Mouse (Mus musculus) hindbrain, postnatal 0 days (tissue): Measurements from ENCODE around the gene Olfr73. TPM values are rescaled to one million over a fixed set of nuclear protein-coding genes. Genes with fewer than 3 reads are reported as not detected.
"Not testable (repeated sequence)": the region's sequence is repeated elsewhere in the genome, so short reads cannot be mapped to it uniquely, and the experiment has no call there.

ENCODE experiments used
- ATAC-seq: fragments of 200-750 bp; cut with Nextera tagmentation; 2 replicates; pipeline ENCODE4 v1.8.0; 2017; ENCODE audit warnings: mild to moderate bottlenecking, moderate TSS enrichment, moderate library complexity
- DNase-seq: peaks from one replicate; pipeline ENCODE4 v3.0.0-alpha.2; 2015; ENCODE audit warnings: low spot score
- H3K27ac ChIP-seq: fragments of 300-500 bp; sonication (generic); 2 replicates; pipeline ENCODE4 v1.5.1; 2014; ENCODE audit warnings: mild to moderate bottlenecking
- H3K27me3 ChIP-seq: fragments of 300-500 bp; sonication (generic); 2 replicates; pipeline ENCODE4 v1.6.1; 2014; ENCODE audit warnings: low read length, mixed read lengths; ENCODE audit not compliant: insufficient read depth
- H3K36me3 ChIP-seq: fragments of 300-500 bp; sonication (generic); 2 replicates; pipeline ENCODE4 v1.6.1; 2014; ENCODE audit warnings: low read length, mixed read lengths; ENCODE audit not compliant: insufficient read depth
- H3K4me1 ChIP-seq: fragments of 300-500 bp; sonication (generic); 2 replicates; pipeline ENCODE4 v1.6.1; 2014; ENCODE audit warnings: antibody characterized with exemption, low read length, mixed read lengths; ENCODE audit not compliant: insufficient read depth
- H3K4me2 ChIP-seq: fragments of 300-500 bp; sonication (generic); 2 replicates; pipeline ENCODE4 v1.6.1; 2014; ENCODE audit warnings: low read depth, mild to moderate bottlenecking, low read length, moderate library complexity, mixed read lengths
- H3K4me3 ChIP-seq: fragments of 300-500 bp; sonication (generic); 2 replicates; pipeline ENCODE4 v1.5.1; 2014; ENCODE audit warnings: low read length
- H3K9ac ChIP-seq: fragments of 300-500 bp; sonication (generic); replicated peaks from 2 replicates; pipeline ENCODE4 v1.6.1; 2014; ENCODE audit warnings: mild to moderate bottlenecking, low read length, moderate library complexity, mixed read lengths
- H3K9me3 ChIP-seq: fragments of 300-500 bp; sonication (generic); 2 replicates; pipeline ENCODE4 v1.6.1; 2016; ENCODE audit warnings: low read length, mixed read lengths
- CTCF ChIP-seq: IDR thresholded peaks from 2 replicates; pipeline ENCODE4 v1.5.1; 2016; ENCODE audit warnings: antibody characterized with exemption, control low read depth, low read depth
- WGBS: fragments of 180-500 bp; shearing (Covaris S2); extraction: QIAGEN DNeasy Blood & Tissue Kit; methylation state at CpG from one replicate; pipeline ENCODE4 v1.1.7; 2014; 5-methylcytosine and 5-hydroxymethylcytosine counted together
- polyA plus RNA-seq: library from polyadenylated mRNA; unstranded; fragments of >200 nt; fragmentation: Nextera tagmentation; extraction: Ambion mirVana; gene quantifications from 2 replicates; pipeline ENCODE4 v1.2.1, GENCODE M21; 2015
- total RNA-seq: library from RNA; depleted of rRNA; stranded (reverse); fragments of >200 nt; gene quantifications from 2 replicates; pipeline ENCODE4 v1.2.3, GENCODE M21; 2014; rRNA removed

Olfr73 gene
- total RNA-seq = not detected in 2 replicates
- not detected in 2 replicates for polyA plus RNA-seq

GRCm38 (mm10) chr2:88037599-88037998 is at the start of gene Olfr73:
Gene Olfr73 (minus strand): TSS chr2:88037699.
- DNase-seq = no peak
- H3K4me1 ChIP-seq = no peaks in the 10 kb centered on the region
- H3K4me2 ChIP-seq = no peak within 1 kb of the TSS
- no peak within 1 kb of the TSS for H3K9ac ChIP-seq
- H3K4me3 ChIP-seq = no peak within 1 kb of the TSS
- H3K36me3 ChIP-seq = no peaks in the 10 kb centered on the region
- no peaks in the 10 kb centered on the region for H3K27me3 ChIP-seq
- H3K27ac ChIP-seq = no peak within 1 kb of the TSS
- no peak for TF ChIP-seq CTCF
- no peaks in the 10 kb centered on the region for H3K9me3 ChIP-seq
- no peak for ATAC-seq

DNA sequence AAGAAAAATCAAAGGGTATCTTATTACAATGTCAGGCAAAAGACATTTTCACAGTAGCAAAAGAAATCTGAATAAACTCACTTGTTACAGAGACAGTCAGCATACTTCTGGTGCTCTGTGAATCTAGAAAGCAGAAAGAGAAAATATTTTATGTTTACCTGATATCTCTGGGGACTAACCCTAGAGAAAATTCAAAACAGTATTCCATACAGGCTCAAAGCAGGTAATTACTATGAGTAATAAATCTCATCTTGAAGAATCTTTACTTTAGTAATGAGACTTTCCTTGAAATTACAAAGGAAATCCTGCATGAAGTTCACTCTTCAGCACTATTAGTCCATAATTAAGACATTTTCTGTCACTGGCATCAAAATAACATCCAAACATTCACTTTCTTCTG is 34.2 kb upstream of the Olfr73 start, which contains the start of gene Olfr1163:
Olfr1163 (minus strand) TSS at position 101 of the 400 bp plus-strand sequence.
- Histone ChIP-seq H3K4me2 (no peak within 1 kb of the TSS), H3K27me3 (no peaks in the 10 kb centered on the region), H3K4me3 (no peak within 1 kb of the TSS), H3K9ac (no peak within 1 kb of the TSS), H3K36me3 (no peaks in the 10 kb centered on the region), H3K9me3 (no peaks in the 10 kb centered on the region), H3K4me1 (no peaks in the 10 kb centered on the region), H3K27ac (no peak within 1 kb of the TSS)
- DNase-seq (no peak), ATAC-seq (no peak)
- TF ChIP-seq CTCF = no peak

GRCm38 (mm10) chr2:88063587-88063986 is 26.1 kb upstream of the Olfr73 start:
- H3K4me3 ChIP-seq = no peak overlapping the region
- no peaks in the 10 kb centered on the region for H3K4me1 ChIP-seq
- ATAC-seq (no peak), DNase-seq (no peak)
- no peaks in the 10 kb centered on the region for H3K36me3 ChIP-seq
- no peak overlapping the region for H3K27ac ChIP-seq
- H3K9me3 ChIP-seq = 0 out of 2 replicates have a peak, but pooled peaks cover 2% of the 10 kb centered on the region
- H3K4me2 ChIP-seq = no peak overlapping the region
- TF ChIP-seq CTCF = no peak
- no peak overlapping the region for H3K9ac ChIP-seq
- 87% methylated on average over 2 of the region's 2 CpGs for WGBS
- no peaks in the 10 kb centered on the region for H3K27me3 ChIP-seq

DNA sequence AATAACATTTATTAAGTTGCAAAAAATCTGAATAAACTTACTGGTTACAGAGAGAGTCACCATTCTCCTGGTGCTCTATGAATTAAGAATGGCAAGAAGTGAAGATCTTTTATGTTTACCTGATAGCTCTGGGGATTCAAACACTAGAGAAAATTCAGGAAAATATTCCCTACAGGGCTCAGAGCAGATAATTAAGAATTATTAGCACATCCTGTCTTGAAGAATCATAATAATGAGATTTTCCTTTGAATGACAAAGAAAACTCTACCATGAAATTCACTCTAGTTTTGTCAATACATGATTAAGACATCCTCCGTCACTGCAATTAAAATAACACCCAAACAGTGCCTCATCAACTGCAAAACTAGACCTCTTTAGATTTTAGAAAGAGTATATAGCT is 13.5 kb upstream of the Olfr73 start, which contains the start of gene Olfr1162:
Olfr1162 (minus strand) TSS at position 101 of the 400 bp plus-strand sequence.
- Histone ChIP-seq H3K4me2 (no peak within 1 kb of the TSS), H3K27ac (no peak within 1 kb of the TSS), H3K36me3 (no peaks in the 10 kb centered on the region), H3K9me3 (no peaks in the 10 kb centered on the region), H3K4me3 (no peak within 1 kb of the TSS), H3K4me1 (no peaks in the 10 kb centered on the region), H3K9ac (no peak within 1 kb of the TSS), H3K27me3 (no peaks in the 10 kb centered on the region)
- ATAC-seq = no peak
- 85% methylated on average over 1 of the region's 1 CpGs for WGBS
- DNase-seq = no peak
- no peak for TF ChIP-seq CTCF

DNA sequence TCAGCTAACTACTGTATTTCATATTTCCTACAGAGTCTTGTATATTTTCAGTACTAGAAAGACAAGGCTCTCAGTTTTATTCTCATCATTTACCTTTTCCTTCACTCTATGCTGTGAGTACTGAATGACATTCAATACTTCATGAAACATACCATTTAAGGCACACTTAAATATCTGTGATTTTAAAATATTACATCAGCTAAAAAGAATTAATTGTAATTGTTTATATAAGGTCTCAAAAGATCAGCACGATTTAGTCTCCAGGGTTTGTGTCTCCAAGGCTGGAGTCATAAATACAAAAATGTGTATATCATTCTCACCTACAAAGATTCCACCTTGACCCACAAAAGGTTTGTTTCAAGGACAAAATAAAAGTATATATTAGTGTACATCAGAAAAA is 15.0 kb downstream of the Olfr73 start, which contains the start of gene Olfr1161:
Olfr1161 (plus strand) TSS at position 301 of the 400 bp plus-strand sequence.
- 84% methylated on average over 1 of the region's 1 CpGs for WGBS
- H3K9me3 ChIP-seq, H3K27ac ChIP-seq, H3K4me2 ChIP-seq, DNase-seq, H3K9ac ChIP-seq, H3K27me3 ChIP-seq, H3K36me3 ChIP-seq, H3K4me1 ChIP-seq, ATAC-seq, H3K4me3 ChIP-seq: not testable (repeated sequence)

- DNase-seq = no peak
- Histone ChIP-seq H3K4me3 (no peak within 1 kb of the TSS), H3K27ac (no peak within 1 kb of the TSS), H3K9me3 (no peaks in the 10 kb centered on the region), H3K36me3 (no peaks in the 10 kb centered on the region), H3K27me3 (no peaks in the 10 kb centered on the region), H3K9ac (no peak within 1 kb of the TSS), H3K4me1 (no peaks in the 10 kb centered on the region), H3K4me2 (no peak within 1 kb of the TSS)
- TF ChIP-seq CTCF = no peak
- no peak for ATAC-seq
These were observed 29.8 kb downstream of the Olfr73 start, which contains the start of gene Olfr1160 for GRCm38 (mm10) chr2:88007515-88008318. Gene Olfr1160 (minus strand): TSS chr2:88008268.

DNA sequence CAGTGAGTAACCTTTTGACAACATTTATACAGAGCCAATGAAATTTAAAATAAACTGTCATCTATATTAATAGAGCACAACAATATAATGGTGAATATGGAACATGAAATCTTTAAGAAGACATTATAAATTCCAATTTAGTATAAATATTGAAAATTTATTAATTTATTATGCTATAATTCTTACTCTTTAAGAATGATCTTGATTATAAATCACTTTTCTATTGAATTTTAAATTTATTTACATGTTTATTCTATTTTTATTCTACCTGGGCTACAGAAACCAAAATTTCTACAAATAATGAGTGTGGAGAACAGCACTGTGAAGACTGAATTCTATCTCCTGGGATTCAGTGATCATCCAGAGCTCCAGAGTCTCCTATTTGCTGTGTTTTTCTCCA is 47.7 kb downstream of the Olfr73 start, which contains the start of gene Olfr1158:
Olfr1158 (plus strand) TSS at position 301 of the 400 bp plus-strand sequence.
- Histone ChIP-seq H3K4me2 (no peak within 1 kb of the TSS), H3K9ac (no peak within 1 kb of the TSS), H3K9me3 (no peaks in the 10 kb centered on the region), H3K27ac (no peak within 1 kb of the TSS), H3K4me1 (no peaks in the 10 kb centered on the region), H3K36me3 (no peaks in the 10 kb centered on the region), H3K27me3 (no peaks in the 10 kb centered on the region), H3K4me3 (no peak within 1 kb of the TSS)
- TF ChIP-seq CTCF = no peak
- DNase-seq (no peak), ATAC-seq (no peak)

Other genes starting within 250 kb of the Olfr73 start
- gene Olfr1143, start 237.1 kb downstream of the Olfr73 start, total RNA-seq = not detected in 2 replicates
- not detected in 2 replicates for gene Olfr1143, start 237.1 kb downstream of the Olfr73 start, polyA plus RNA-seq
- not detected in 2 replicates for gene Olfr1145, start 227.9 kb downstream of the Olfr73 start, total RNA-seq
- gene Olfr1145, start 227.9 kb downstream of the Olfr73 start, polyA plus RNA-seq = not detected in 2 replicates
- gene Olfr1148, start 207.2 kb downstream of the Olfr73 start, total RNA-seq = not detected in 2 replicates
- not detected in 2 replicates for gene Olfr1148, start 207.2 kb downstream of the Olfr73 start, polyA plus RNA-seq
- not detected in 2 replicates for gene Olfr1150-ps1, start 193.7 kb downstream of the Olfr73 start, total RNA-seq
- gene Olfr1150-ps1, start 193.7 kb downstream of the Olfr73 start, polyA plus RNA-seq = not detected in 2 replicates
- gene Olfr1151, start 181.8 kb downstream of the Olfr73 start, total RNA-seq = not detected in 2 replicates
- not detected in 2 replicates for gene Olfr1151, start 181.8 kb downstream of the Olfr73 start, polyA plus RNA-seq
- not detected in 2 replicates for gene Olfr1152, start 171.2 kb downstream of the Olfr73 start, total RNA-seq
- gene Olfr1152, start 171.2 kb downstream of the Olfr73 start, polyA plus RNA-seq = not detected in 2 replicates
- not detected in 2 replicates for gene Olfr1153, start 142.7 kb downstream of the Olfr73 start, total RNA-seq
- not detected in 2 replicates for gene Olfr1153, start 142.7 kb downstream of the Olfr73 start, polyA plus RNA-seq
- gene Olfr1154, start 132.5 kb downstream of the Olfr73 start, total RNA-seq = not detected in 2 replicates
- not detected in 2 replicates for gene Olfr1154, start 132.5 kb downstream of the Olfr73 start, polyA plus RNA-seq
- gene Olfr1155, start 92.6 kb downstream of the Olfr73 start, total RNA-seq = not detected in 2 replicates
- gene Olfr1155, start 92.6 kb downstream of the Olfr73 start, polyA plus RNA-seq = not detected in 2 replicates
- gene Olfr1156, start 84.6 kb downstream of the Olfr73 start, total RNA-seq = not detected in 2 replicates
- not detected in 2 replicates for gene Olfr1156, start 84.6 kb downstream of the Olfr73 start, polyA plus RNA-seq
- gene Olfr1157, start 69.4 kb downstream of the Olfr73 start, total RNA-seq = not detected in 2 replicates
- not detected in 2 replicates for gene Olfr1157, start 69.4 kb downstream of the Olfr73 start, polyA plus RNA-seq
- not detected in 2 replicates for gene Olfr74, start 63.0 kb downstream of the Olfr73 start, total RNA-seq
- not detected in 2 replicates for gene Olfr74, start 63.0 kb downstream of the Olfr73 start, polyA plus RNA-seq
- gene Olfr1158, start 47.6 kb downstream of the Olfr73 start, total RNA-seq = not detected in 2 replicates
- not detected in 2 replicates for gene Olfr1158, start 47.6 kb downstream of the Olfr73 start, polyA plus RNA-seq
- gene Olfr1160, start 29.4 kb downstream of the Olfr73 start, total RNA-seq = not detected in 2 replicates
- not detected in 2 replicates for gene Olfr1160, start 29.4 kb downstream of the Olfr73 start, polyA plus RNA-seq
- gene Olfr1161, start 14.9 kb downstream of the Olfr73 start, total RNA-seq = not detected in 2 replicates
- gene Olfr1161, start 14.9 kb downstream of the Olfr73 start, polyA plus RNA-seq = not detected in 2 replicates
- not detected in 2 replicates for gene Olfr1162, start 13.4 kb upstream of the Olfr73 start, total RNA-seq
- not detected in 2 replicates for gene Olfr1162, start 13.4 kb upstream of the Olfr73 start, polyA plus RNA-seq
- not detected in 2 replicates for gene Olfr1163, start 34.1 kb upstream of the Olfr73 start, total RNA-seq
- not detected in 2 replicates for gene Olfr1163, start 34.1 kb upstream of the Olfr73 start, polyA plus RNA-seq
- not detected in 2 replicates for gene Olfr1164, start 56.3 kb upstream of the Olfr73 start, total RNA-seq
- gene Olfr1164, start 56.3 kb upstream of the Olfr73 start, polyA plus RNA-seq = not detected in 2 replicates
- gene Olfr1166, start 90.6 kb upstream of the Olfr73 start, total RNA-seq = not detected in 2 replicates
- not detected in 2 replicates for gene Olfr1166, start 90.6 kb upstream of the Olfr73 start, polyA plus RNA-seq
- not detected in 2 replicates for gene Olfr1167, start 117.5 kb upstream of the Olfr73 start, total RNA-seq
- gene Olfr1167, start 117.5 kb upstream of the Olfr73 start, polyA plus RNA-seq = not detected in 2 replicates
- gene Olfr1168, start 144.2 kb upstream of the Olfr73 start, total RNA-seq = not detected in 2 replicates
- not detected in 2 replicates for gene Olfr1168, start 144.2 kb upstream of the Olfr73 start, polyA plus RNA-seq
- not detected in 2 replicates for gene Olfr1170, start 190.6 kb upstream of the Olfr73 start, total RNA-seq
- gene Olfr1170, start 190.6 kb upstream of the Olfr73 start, polyA plus RNA-seq = not detected in 2 replicates
- gene Olfr1173, start 242.2 kb upstream of the Olfr73 start, total RNA-seq = not detected in 2 replicates
- gene Olfr1173, start 242.2 kb upstream of the Olfr73 start, polyA plus RNA-seq = not detected in 2 replicates